Mouse (Mus musculus) embryonic facial prominence, embryonic 13.5 days (tissue): Measurements from ENCODE around the gene Timeless. TPM values are rescaled to one million over a fixed set of nuclear protein-coding genes. Genes with fewer than 3 reads are reported as not detected.
"Not testable (repeated sequence)": the region's sequence is repeated elsewhere in the genome, so short reads cannot be mapped to it uniquely, and the experiment has no call there.

Experiments
- ATAC-seq: fragments of 200-750 bp; cut with Nextera tagmentation; 2 replicates; pipeline ENCODE4 v1.8.0; 2017; ENCODE audit warnings: low read depth; ENCODE audit not compliant: insufficient number of reproducible peaks, insufficient read depth, low FRiP score, low TSS enrichment
- H3K27ac ChIP-seq: fragments of 300-500 bp; sonication (generic); 2 replicates; pipeline ENCODE4 v1.5.1; 2015; ENCODE audit warnings: moderate library complexity, mild to moderate bottlenecking, inconsistent platforms
- H3K27me3 ChIP-seq: fragments of 300-500 bp; sonication (generic); 2 replicates; pipeline ENCODE4 v1.6.1; 2015; ENCODE audit warnings: mild to moderate bottlenecking, inconsistent platforms
- H3K36me3 ChIP-seq: fragments of 300-500 bp; sonication (generic); 2 replicates; pipeline ENCODE4 v1.6.1; 2015; ENCODE audit warnings: mild to moderate bottlenecking, inconsistent platforms
- H3K4me1 ChIP-seq: fragments of 300-500 bp; sonication (generic); 2 replicates; pipeline ENCODE4 v1.6.1; 2015; ENCODE audit warnings: inconsistent platforms
- H3K4me2 ChIP-seq: fragments of 300-500 bp; sonication (generic); 2 replicates; pipeline ENCODE4 v1.6.1; 2015; ENCODE audit warnings: moderate library complexity, mild to moderate bottlenecking, inconsistent platforms
- H3K4me3 ChIP-seq: fragments of 300-500 bp; sonication (generic); 2 replicates; pipeline ENCODE4 v1.5.1; 2015; ENCODE audit warnings: mild to moderate bottlenecking, inconsistent platforms
- H3K9ac ChIP-seq: fragments of 300-500 bp; sonication (generic); 2 replicates; pipeline ENCODE4 v1.6.1; 2015; ENCODE audit warnings: mild to moderate bottlenecking, inconsistent platforms
- H3K9me3 ChIP-seq: fragments of 300-500 bp; sonication (generic); 2 replicates; pipeline ENCODE4 v1.6.1; 2016; ENCODE audit warnings: inconsistent platforms
- WGBS: fragments of 180-500 bp; shearing (Covaris S2); methylation state at CpG from one replicate; pipeline ENCODE4 v1.1.7; 2015; ENCODE audit warnings: mixed read lengths; 5-methylcytosine and 5-hydroxymethylcytosine counted together
- polyA plus RNA-seq: library from polyadenylated mRNA; unstranded; fragments of >200 nt; fragmentation: Nextera tagmentation; extraction: Ambion mirVana; gene quantifications from 2 replicates; pipeline ENCODE4 v1.2.1, GENCODE M21; 2015

Timeless gene
- polyA plus RNA-seq, 1 experiment from 2014 or later: 79.4 TPM

- H3K36me3 ChIP-seq: peaks cover 32% of the 10 kb centered on the region
- H3K9ac ChIP-seq, H3K4me1 ChIP-seq, H3K27me3 ChIP-seq, H3K27ac ChIP-seq, ATAC-seq, H3K9me3 ChIP-seq, H3K4me2 ChIP-seq, H3K4me3 ChIP-seq: not testable (repeated sequence)
- WGBS: 98% methylated on average over 1 of the region's 1 CpGs
Measured at GRCm38 (mm10) chr10:128275374-128275773, 43.5 kb downstream of the Timeless start.

- Histone ChIP-seq H3K36me3 (peaks cover 57% of the 10 kb centered on the region), H3K27ac (no peak overlapping the region), H3K27me3 (no peaks in the 10 kb centered on the region), H3K4me1 (no peaks in the 10 kb centered on the region), H3K9ac (no peak overlapping the region), H3K4me2 (no peak overlapping the region), H3K4me3 (no peak overlapping the region), H3K9me3 (no peaks in the 10 kb centered on the region)
- 62% methylated on average over 6 of the region's 6 CpGs for WGBS
- no peak for ATAC-seq
Measured at GRCm38 (mm10) chr10:128278158-128278557, 46.3 kb downstream of the Timeless start.

- Histone ChIP-seq H3K9ac (no peak overlapping the region), H3K36me3 (peaks cover 80% of the 10 kb centered on the region), H3K4me3 (no peak overlapping the region), H3K4me1 (no peaks in the 10 kb centered on the region), H3K27ac (no peak overlapping the region), H3K9me3 (no peaks in the 10 kb centered on the region), H3K4me2 (no peak overlapping the region), H3K27me3 (no peaks in the 10 kb centered on the region)
- no peak for ATAC-seq
- 82% methylated on average over 6 of the region's 6 CpGs for WGBS
Measured at GRCm38 (mm10) chr10:128280943-128281342, 49.1 kb downstream of the Timeless start.

- no peak overlapping the region for H3K27ac ChIP-seq
- no peaks in the 10 kb centered on the region for H3K27me3 ChIP-seq
- ATAC-seq: no peak
- H3K4me3 ChIP-seq: no peak overlapping the region
- no peaks in the 10 kb centered on the region for H3K9me3 ChIP-seq
- 0 out of 2 replicates have a peak, but pooled peaks cover 6% of the 10 kb centered on the region for H3K4me1 ChIP-seq
- H3K9ac ChIP-seq: no peak overlapping the region
- no peak overlapping the region for H3K4me2 ChIP-seq
- WGBS: 92% methylated on average over 14 of the region's 14 CpGs
- peaks cover 84% of the 10 kb centered on the region for H3K36me3 ChIP-seq
Measured at GRCm38 (mm10) chr10:128281682-128282081, 49.8 kb downstream of the Timeless start.

GRCm38 (mm10) chr10:128282886-128283450 lies 51.1 kb downstream of the Timeless start:
- Histone ChIP-seq H3K4me2 (no peak overlapping the region), H3K27ac (no peak overlapping the region), H3K4me1 (0 out of 2 replicates have a peak, but pooled peaks cover 6% of the 10 kb centered on the region), H3K36me3 (peaks cover 76% of the 10 kb centered on the region), H3K9ac (no peak overlapping the region), H3K4me3 (no peak overlapping the region), H3K9me3 (no peaks in the 10 kb centered on the region), H3K27me3 (no peaks in the 10 kb centered on the region)
- 86% methylated on average over 20 of the region's 20 CpGs for WGBS
- no peak for ATAC-seq

GRCm38 (mm10) chr10:128283604-128284579 lies 52.0 kb downstream of the Timeless start:
- no peaks in the 10 kb centered on the region for H3K27me3 ChIP-seq
- H3K4me2 ChIP-seq: no peak overlapping the region
- H3K36me3 ChIP-seq: peaks cover 74% of the 10 kb centered on the region
- no peak for ATAC-seq
- 62% methylated on average over 31 of the region's 31 CpGs for WGBS
- no peaks in the 10 kb centered on the region for H3K9me3 ChIP-seq
- no peak overlapping the region for H3K27ac ChIP-seq
- 0 out of 2 replicates have a peak, but pooled peaks cover 6% of the 10 kb centered on the region for H3K4me1 ChIP-seq
- H3K9ac ChIP-seq: no peak overlapping the region
- H3K4me3 ChIP-seq: no peak overlapping the region

GRCm38 (mm10) chr10:128290594-128290993 lies 58.7 kb downstream of the Timeless start:
- not testable (repeated sequence) for H3K27ac ChIP-seq, H3K9me3 ChIP-seq, H3K9ac ChIP-seq, H3K4me2 ChIP-seq, ATAC-seq, H3K4me1 ChIP-seq, H3K27me3 ChIP-seq, H3K4me3 ChIP-seq
- 67% methylated on average over 1 of the region's 1 CpGs for WGBS
- peaks cover 51% of the 10 kb centered on the region for H3K36me3 ChIP-seq

GRCm38 (mm10) chr10:128296370-128297090 lies 64.7 kb downstream of the Timeless start:
- Histone ChIP-seq H3K27me3 (no peaks in the 10 kb centered on the region), H3K4me3 (no peak overlapping the region), H3K4me2 (no peak overlapping the region), H3K4me1 (no peaks in the 10 kb centered on the region), H3K36me3 (peaks cover 15% of the 10 kb centered on the region), H3K9me3 (no peaks in the 10 kb centered on the region), H3K9ac (0 out of 2 replicates have a peak overlapping the region, but pooled peaks have one; percentile 3), H3K27ac (no peak overlapping the region)
- ATAC-seq: no peak
- 72% methylated on average over 13 of the region's 13 CpGs for WGBS

- ATAC-seq: no peak
- 77% methylated on average over 4 of the region's 4 CpGs for WGBS
- Histone ChIP-seq H3K36me3 (peaks cover 9% of the 10 kb centered on the region), H3K27ac (no peak overlapping the region), H3K4me2 (no peak overlapping the region), H3K9ac (no peak overlapping the region), H3K9me3 (no peaks in the 10 kb centered on the region), H3K4me3 (no peak overlapping the region), H3K4me1 (peaks cover 2% of the 10 kb centered on the region), H3K27me3 (no peaks in the 10 kb centered on the region)
Measured at GRCm38 (mm10) chr10:128297221-128297620, 65.4 kb downstream of the Timeless start.

GRCm38 (mm10) chr10:128297622-128298021 lies 65.8 kb downstream of the Timeless start:
- no peaks in the 10 kb centered on the region for H3K9me3 ChIP-seq
- no peak overlapping the region for H3K27ac ChIP-seq
- no peak overlapping the region for H3K4me3 ChIP-seq
- peaks cover 5% of the 10 kb centered on the region; the same call in 1 of the 2 replicates for H3K36me3 ChIP-seq
- ATAC-seq: 0 out of 2 replicates have a peak, but pooled peaks have one; percentile 43
- H3K9ac ChIP-seq: no peak overlapping the region
- H3K4me1 ChIP-seq: peaks cover 6% of the 10 kb centered on the region
- no peak overlapping the region for H3K4me2 ChIP-seq
- WGBS: 64% methylated on average over 11 of the region's 11 CpGs
- no peaks in the 10 kb centered on the region for H3K27me3 ChIP-seq

GRCm38 (mm10) chr10:128298243-128298642 lies 66.4 kb downstream of the Timeless start:
- H3K27me3 ChIP-seq: no peaks in the 10 kb centered on the region
- H3K9ac ChIP-seq: no peak overlapping the region
- H3K36me3 ChIP-seq: no peaks in the 10 kb centered on the region
- no peak for ATAC-seq
- peaks cover 6% of the 10 kb centered on the region for H3K4me1 ChIP-seq
- no peak overlapping the region for H3K4me3 ChIP-seq
- no peak overlapping the region for H3K27ac ChIP-seq
- no peak overlapping the region for H3K4me2 ChIP-seq
- H3K9me3 ChIP-seq: no peaks in the 10 kb centered on the region
- 57% methylated on average over 6 of the region's 6 CpGs for WGBS
